Mouse (Mus musculus): ENCODE measurements around the gene Rnf10.

Rnf10 gene

DNA sequence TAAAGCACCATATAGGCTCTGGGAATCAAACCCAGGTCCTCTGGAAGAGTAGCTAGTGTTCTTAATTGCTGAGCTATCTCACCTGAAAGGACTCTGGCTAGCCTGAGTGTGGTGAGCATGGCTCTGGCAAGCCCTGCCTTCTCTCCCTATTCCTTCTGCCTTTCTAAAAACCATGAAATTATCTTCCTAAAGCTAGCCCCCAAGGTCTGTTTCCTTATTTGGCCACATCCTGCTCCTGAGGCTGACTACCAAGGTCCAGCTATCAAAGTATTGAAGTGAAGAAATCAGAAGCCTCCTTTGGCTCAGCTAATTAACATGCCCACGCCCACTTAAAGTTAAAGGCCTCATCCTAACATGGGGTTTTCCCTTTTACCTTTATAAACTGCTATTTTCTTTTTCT, 2.1 kb upstream of the Rnf10 start:
- no peak for DNase-seq

DNA sequence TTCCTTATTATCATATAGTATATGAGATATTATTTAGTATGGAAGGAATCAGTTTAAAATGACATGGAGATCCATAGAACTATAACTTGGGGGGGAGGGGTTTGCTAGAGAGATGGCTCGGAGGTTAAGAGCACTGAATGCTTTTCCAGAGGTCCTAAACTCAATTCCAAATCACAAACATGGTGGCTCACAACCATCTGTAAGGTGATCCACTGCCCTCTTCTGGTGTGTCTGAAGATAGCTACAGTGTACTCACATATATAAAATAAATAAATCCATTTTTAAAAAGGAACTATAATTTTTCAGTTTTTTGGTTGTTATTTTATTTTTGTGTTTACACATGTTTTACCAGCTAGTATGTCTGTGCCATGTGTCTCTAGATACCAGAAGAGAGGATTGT, 1.7 kb upstream of the Rnf10 start:
- no peak for DNase-seq

DNA sequence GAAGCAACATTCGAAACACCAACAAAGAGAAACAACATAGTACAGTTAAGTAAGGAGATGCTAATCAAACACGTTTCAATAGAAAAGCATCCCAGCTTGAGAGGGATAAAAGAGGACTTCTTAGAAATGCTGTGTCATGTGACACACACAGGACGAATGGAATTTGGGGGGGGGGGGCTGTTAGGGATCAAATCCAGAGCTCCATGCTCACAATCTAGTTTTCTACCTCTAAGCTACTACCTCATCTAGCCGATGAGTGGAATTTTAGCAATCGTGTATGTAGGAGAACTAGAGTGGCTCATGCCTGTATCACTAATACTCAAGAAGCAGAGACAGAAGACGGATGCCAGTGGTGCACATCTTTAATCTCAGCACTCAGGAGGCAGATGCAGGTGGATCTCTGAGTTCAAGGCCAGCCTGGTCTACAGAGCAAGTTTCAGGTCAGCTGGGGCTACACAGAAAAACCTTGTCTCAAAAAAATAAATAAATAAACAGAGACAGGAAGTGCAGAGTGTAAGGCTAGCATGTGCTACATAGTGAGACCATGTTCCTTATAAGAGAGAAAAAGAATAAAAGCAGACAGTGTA, 944 bp upstream of the Rnf10 start:
- DNase-seq, result no peak

DNA sequence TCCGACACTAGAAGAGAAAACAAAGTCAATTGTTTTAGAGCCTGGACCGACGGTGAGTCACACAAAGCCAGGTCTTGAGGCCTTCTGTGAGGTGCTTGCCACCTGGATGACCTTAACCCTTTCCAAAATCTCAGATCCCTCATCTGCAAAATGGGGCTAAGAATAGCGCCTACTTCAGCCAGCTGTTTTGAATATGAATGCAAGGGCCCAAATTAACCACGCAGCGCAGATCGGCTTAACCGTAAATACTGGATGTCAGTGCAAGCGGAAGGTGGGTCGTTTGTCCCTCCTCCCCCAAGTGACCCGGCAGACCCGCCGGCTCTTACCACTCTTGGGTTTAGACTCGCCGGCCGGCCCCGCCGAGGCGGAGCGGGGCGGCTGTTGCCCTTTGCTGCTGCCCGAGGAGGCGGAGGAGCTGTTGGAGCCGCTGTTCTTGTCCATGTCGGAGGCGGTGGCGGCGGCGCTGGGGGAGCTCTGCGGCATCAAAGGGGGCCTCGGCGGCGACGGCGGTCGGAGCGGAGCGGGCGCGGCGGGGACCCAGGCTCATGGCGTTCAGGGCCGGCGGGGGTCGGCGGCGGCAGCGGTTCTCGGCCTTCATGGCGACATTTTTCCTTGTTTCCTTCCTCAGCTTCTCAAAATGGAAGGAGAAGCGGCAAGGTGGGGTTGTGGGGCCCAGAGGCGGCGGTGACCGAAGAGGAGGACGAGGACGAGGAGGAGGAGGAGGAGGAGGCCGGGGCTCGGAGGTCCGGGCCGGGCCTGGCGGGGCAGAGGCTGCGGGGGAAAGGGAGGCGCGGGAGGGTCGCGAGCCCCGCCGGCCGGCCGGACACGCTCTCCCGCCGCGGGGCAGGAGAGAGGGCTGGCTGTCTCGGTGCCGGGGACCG, 527 bp downstream of the Rnf10 start:
- peak; percentile 51 for DNase-seq

DNA sequence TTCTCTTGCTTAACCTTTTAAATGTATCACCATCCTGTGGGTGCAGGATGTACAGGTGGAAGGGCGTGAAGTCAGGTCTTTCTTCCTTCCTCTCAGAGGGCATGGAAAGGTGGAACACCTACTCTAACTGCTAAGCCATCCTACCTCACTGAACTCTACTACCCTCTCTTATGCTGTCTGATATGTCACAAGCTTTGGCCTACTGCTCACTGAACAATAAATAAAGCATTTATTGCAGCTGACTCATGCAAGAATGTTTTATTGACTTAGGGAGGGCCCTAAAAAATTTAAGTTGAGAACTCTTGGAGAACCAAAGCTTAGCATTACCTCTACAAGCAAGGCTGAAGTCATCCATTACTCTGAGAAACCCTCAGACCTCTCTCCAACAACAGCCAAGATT, 2.7 kb downstream of the Rnf10 start:
- no peak for DNase-seq

DNA sequence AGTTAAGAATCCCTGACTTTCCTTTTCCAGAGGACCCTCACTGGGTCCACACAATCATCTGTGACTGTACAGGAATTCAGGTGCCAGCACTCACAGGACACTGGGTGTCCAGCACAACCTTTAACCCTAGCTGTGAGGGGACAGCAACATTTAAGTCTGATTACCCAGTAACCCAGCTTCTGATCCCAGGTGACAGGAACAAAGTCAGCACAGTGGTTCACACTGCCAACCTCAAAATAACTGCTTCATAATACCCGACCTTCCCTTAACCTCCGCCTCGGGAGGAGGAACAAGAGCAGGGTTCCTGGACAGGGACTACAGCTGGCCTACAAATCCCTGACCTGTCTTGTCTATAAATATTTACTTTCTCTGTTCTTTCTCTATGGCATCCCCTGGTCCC, 4.4 kb downstream of the Rnf10 start:
- no peak for DNase-seq

DNA sequence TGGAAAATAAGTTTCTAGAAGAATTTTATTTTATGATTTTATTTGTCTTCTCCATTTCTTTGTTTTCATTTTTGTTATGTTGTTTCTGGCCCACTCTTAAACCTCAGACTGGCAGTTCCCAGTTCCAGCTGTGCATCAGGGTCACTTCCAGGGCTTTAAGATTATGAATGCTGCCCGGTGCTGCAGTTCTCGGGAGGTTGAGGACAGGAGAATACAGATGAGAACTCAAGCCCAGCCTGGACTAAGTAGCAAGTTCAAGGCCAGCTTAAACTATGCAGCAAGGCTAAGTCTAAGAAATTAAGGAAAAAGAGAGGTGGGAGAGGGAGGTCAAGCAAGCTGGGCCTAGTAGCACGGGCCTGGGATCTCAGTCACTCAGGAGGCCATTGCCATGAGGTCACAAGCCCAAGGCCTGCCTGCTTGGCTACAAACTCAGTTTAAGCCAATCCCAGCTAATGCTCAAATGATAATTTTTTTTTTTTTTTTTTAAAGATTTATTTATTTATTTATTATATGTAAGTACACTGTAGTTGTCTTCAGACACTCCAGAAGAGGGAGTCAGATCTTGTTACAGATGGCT, 5.1 kb downstream of the Rnf10 start:
- DNase-seq, result no peak

DNA sequence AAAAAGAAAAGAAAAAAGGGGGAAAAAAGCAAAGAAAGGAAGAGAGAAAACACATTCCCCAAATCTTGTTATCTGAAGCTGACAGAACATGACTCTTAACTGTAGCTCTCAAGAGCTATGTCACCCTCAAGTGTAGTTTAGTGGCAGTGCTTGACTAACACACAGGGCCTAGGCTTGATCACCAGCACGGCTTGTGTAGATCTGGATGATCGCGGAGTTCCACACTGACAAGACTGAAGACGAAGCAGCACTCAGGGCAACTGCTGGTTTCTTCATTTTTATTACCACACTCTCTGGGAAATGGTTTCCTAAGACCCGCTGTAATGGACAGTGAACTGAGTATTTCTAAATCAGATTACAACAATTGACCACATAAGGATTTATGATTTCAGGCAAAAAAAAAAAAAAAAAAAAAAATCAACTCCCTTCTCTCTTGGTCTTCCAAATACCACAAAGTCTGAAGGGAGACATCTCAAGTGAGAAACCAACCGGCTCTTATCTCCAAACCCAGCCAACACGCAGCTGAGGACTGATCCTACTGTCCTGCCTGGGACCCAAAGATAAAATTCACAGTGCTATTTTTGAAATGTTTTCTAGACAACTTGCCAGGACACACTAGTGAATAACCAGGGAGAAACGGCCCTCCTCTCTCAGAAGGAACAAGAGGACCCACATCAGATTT, 5.8 kb downstream of the Rnf10 start:
- no peak for DNase-seq

DNA sequence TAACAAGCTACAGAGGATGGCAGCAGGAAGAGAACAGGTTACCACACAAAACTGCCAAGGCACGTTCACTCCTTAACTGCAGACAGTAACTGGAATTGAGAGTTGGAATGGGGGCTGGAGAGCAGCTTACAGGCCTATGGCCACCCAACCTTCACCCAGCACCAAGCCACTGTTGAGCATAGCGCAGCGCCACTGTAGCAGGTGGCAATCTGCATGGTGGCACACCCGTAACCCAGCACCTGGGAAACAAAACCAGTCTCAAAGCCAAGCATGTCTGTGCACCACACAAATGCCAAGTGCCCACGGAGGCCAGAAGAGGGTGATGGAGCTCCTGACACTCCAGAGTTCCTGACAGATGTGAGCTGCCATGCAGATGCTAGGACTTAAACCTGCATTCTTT, 6.4 kb downstream of the Rnf10 start:
- DNase-seq, result no peak

DNA sequence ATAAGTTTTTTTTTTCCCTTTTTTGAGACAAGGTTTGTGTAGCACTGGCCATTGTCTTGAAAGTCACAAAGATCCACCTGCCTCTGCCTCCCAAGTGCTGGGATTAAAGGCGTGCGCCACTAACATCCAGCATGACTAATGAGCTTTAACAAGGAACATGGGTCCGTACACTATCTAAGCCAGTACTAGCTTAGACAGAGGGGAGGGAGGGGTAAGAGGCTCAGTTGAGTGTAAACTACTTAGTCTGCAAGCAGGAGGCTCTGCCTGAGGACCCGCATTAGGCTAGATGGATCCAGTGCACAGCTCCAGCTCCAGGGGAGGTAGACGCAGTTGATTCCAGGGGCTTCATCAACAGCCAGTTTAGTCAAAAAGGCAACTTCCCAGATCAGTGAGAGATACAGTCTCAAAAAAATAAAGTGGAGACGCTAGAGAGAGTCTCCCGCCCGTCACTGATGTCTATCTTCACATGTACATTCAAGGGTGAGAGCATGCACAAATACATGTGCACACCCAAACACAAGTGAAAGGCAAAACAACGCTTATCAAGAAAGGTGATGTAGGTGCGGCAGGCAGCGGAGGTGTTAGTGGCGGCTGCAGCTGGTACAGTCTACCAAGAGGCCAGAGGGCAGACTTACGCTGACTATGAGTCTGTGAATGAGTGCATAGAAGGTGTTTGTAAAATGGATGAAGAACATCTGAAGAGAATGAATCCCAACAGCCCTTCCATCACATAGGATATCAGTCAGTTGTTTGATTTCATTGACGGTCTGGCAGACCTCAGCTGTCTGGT, 10.0 kb downstream of the Rnf10 start:
- no peak for DNase-seq

DNA sequence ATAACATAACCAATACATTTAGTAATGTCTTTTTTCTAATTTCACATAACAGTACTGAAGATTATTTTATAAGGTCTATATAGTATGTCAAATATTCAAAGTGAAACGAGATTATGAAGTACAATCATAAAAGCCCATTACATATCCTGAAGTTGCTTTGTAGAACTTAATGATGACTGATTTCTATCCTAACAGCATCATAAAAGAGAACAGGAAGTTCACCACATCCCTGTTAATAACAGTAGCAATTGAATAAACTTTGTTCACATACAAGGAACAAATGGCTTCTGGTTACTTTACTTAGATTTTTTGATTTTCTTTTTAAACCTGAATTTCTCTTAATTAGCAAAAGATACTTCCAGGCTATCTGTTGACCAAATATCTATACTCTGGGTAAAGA, 10.8 kb downstream of the Rnf10 start:
- DNase-seq, result no peak

DNA sequence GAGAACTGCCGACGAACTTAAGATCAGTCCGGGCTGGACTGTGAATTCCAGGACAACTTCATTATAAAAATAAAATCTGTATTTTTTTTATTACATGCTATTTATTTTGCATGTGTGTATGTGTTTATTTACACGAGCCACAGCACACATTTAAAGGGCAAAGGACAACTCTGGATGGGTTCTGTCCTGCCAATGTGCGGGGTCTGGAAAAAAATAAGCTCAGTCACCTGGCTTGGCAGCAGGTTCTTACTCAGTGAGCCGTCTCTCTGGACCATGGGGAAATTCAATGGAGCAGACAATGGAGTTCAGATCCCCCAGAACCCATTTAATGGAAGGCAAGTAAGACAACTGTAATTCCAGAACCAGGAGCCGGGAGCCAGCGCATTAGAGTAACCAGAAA, 11.6 kb downstream of the Rnf10 start:
- DNase-seq, result no peak

DNA sequence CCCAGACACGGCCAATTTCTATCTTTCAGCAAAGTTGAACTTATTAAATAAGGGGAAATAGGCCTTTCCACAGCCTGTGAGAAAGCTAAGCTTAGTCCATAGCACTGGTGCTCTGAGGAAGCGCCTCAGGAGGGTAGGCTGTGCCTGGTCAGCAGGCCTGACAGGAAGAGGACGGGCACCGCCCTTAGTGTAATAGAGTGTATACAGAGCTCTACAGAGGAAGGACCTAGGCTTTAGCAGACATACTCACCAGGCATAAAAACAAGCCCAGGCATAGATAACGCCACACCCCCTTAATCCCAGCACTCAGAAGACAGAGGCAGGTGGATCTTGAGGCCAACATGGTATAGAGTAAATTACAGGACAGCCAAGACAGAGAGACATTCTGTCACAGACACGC, 12.3 kb downstream of the Rnf10 start:
- no peak for DNase-seq

DNA sequence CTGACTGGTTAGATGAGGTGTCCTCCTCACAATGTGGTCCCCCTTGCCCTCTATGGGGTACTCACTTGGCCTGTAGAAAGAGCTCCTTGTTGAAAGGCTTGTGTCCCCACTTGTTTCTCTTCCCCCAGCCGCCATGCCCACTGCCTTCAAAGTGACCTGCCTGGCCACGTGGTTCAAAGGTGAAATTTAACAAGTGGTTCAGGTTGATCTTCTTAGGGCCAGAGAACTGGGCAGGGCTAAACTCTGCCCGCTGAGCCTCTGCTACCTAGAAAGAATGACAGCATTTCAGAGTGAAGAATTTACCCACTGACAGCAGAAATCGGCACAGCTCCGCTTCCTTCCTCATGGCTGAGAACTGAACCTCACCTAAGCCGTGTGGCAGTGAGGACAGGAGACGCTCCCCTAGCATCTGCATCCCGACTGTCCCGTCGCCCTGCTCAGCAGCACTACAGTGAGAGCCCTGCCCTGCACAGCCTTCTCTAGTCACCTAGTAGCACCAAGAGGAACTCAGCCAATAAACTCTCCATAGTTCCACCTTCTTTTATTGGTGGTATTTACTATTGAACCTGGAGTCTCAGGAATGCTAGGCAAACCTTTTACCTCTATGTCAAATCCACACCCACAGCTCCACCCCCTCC, 15.7 kb downstream of the Rnf10 start:
- no peak for DNase-seq

DNA sequence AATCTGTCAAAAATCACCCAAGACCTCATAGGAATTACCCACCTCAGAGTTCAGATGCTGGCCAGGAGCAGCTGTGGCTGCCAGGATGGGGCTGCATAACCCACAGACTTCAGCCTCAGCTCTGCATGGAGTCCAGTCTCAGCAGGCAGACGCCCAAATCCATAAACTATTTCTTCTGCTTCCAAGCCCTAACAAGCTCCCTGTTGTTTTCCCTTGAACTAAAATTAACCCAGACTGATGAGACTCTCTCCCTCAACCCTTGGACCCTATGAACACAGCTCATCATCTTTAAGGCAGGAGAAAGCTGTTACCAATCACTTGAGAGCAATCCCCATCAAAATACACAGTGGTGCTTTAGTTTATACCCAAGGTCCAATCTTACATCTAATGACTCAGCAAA, 17.2 kb downstream of the Rnf10 start:
- DNase-seq, result no peak

DNA sequence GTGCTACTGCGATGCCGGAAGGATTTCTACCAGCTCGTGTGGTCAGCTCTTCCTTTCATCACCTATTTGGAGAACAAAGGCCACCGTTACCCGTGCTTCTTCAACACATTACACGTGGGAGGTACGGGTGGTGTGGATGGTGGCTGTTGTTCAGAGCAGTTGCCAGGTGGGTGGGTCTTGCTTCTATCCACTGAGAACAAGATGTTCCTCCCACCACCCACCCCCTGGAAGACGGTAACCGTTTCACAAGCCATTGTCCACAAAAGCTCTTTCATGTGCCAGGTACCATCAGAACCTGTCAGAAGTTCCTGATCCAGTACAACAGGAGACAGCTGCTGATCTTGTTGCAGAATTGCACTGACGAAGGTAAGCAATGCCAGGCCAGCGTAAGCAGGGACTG, 32.5 kb downstream of the Rnf10 start:
- DNase-seq, result no peak

DNA sequence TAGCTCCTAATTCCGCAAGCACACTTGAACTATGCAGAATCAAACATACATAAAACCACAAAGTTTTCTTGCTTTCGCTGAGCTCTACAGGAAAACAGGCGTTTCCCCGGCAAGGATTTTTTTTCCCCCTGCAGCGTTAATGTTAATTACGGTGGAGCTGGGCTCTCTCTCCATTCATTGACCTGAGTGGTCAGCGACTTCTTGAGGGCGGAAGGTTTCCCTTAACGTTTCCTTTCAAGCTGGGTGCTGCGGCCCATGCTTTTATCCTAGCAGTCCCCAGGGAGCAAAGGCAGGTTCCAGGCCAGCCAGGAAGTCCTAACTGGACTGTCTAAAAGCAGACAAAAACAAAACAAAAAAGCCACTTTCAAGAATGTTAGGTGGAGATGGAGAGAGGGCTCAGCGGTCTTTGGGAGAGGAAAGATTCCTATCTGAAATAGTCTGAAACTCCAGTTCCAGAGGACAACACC, 33.9 kb downstream of the Rnf10 start:
- DNase-seq, result no peak

DNA sequence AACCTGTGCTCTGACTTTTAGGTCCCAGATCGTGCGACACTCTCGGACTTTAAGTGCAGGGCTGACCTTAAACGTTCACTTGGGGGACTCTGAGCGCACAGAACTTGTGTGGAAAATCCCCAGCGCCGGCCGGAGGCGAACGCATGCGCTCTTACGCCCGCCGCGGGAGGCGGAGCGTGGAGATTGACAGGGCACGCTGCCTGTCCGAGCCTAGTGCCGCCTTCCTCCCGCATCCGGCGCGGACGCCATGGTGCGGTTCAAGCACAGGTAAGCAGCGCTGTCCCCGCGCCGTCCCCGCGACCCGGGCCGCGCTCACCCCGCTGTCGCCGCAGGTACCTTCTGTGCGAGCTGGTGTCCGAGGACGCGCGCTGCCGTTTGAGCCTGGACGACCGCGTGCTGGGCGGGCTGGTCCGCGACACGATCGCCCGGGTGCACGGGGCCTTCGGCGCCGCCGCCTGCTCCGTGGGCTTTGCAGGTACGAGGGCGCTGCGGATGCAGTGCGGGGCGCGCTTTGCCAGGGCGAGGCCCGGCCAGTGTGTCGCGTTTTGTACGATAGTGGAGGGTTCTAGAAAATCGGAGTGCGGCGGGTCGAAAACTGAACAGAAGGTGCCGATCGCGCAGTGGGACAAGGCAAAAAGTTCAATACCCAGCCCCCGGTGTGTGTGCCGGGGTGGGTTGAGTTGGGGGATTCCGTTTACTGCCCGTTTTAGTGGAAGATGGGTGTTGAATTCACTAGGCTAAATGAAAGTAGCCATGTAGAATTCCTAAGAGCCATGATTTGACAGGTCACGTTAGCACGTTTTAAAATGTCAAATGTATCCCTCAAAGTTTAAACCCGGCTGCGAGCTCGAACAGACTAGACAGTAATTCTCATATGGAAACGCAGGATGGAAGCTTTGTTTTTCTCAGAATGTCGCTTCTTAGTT, 34.6 kb downstream of the Rnf10 start:
- DNase-seq, result peak; percentile 92

DNA sequence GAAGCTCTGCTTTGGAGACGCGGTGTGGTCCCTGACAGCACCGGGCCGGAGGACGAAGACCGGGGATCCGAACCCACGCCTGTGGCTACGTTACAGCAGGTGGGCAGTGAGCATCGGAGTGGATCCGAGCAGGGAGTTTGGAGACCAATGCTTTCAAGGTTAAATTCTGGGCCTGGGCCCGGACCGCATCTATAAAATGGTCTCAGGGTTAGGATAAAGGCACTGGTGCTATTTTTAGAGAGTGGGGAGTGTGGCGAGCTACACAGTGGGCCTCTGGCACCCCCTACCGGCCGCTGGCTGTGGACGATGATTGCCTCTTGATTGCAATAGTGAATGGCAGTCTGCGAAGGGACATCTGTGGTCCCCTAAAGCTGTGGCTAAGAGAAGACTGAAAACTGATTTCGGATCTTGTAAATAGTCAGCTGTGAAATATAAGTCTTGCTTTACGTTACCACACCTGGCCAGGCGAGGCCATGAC, 36.9 kb downstream of the Rnf10 start, which contains the start of gene Pop5:
Gene Pop5, plus strand, starts transcription at position 51 of the 478 bp plus-strand sequence.
- DNase-seq, result peak; percentile 86

DNA sequence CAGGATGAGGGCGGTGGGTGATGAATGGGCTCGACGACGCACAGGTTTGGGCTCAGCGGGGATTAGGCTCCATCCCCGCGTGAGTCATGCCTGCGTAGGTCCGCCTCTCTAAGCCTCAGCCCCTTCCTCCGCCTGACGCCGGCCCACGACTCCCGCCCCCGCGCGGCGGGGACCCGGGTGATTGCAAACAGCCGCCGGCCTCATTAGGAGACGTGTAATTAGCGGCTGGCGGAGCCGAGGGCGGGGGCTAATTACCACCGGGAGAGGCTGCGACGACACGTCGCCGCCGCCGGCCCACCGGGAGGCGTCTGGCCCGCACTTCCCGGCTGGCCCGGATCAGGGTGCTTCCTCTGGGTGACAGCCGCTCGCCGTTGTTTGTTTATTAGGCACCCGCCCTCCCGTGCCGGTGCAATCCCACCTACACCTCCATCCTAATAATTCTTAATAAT, 37.4 kb downstream of the Rnf10 start:
- DNase-seq, result peak; percentile 79

DNA sequence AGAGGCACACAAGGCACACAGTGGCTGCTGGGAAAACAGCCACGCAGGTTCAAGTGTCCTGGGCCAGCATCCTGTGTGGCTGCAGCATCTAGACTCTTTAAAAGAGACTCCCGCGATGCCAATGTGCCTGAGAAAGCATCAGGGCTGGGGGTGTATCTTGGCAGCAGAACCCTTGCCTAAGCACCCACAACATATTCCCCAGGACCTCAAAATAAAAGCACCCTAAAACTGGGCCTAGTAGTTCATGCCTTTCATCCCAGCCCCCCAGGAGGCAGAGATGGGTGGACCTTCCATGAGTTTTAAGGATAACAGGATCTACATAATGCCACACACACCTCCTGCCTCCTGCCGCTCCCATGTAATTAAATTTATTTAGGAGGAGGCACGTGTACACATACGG, 38.2 kb downstream of the Rnf10 start:
- DNase-seq, result no peak

Data from cerebellum, adult 11-12 months (tissue).